Mouse (Mus musculus): Measurements from ENCODE around the gene Gdf1. TPM values are rescaled to one million over a fixed set of nuclear protein-coding genes. Genes with fewer than 3 reads are reported as not detected.

Gene Gdf1
- polyA plus RNA-seq, 1 experiment from 2014 or later = 0.18 TPM

Other genes starting within 250 kb of the Gdf1 start
- gene Hapln4, start 246.4 kb upstream of the Gdf1 start, polyA plus RNA-seq (2015; fragmentation: Nextera tagmentation; extraction: Ambion mirVana) = 0.04 TPM in 1 of 2 replicates, not detected in the other
- gene Ncan, start 208.9 kb upstream of the Gdf1 start, polyA plus RNA-seq (2015; fragmentation: Nextera tagmentation; extraction: Ambion mirVana) = 0.04 TPM in 1 of 2 replicates, not detected in the other
- 12.6 and 13.2 TPM in 2 replicates for gene Nr2c2ap, start 198.5 kb upstream of the Gdf1 start, polyA plus RNA-seq (2015; fragmentation: Nextera tagmentation; extraction: Ambion mirVana)
- gene Rfxank, start 190.7 kb upstream of the Gdf1 start, polyA plus RNA-seq (2015; fragmentation: Nextera tagmentation; extraction: Ambion mirVana) = 7.4 TPM in 2 replicates
- 21.4 and 23.4 TPM in 2 replicates for gene Borcs8, start 190.3 kb upstream of the Gdf1 start, polyA plus RNA-seq (2015; fragmentation: Nextera tagmentation; extraction: Ambion mirVana)
- not detected in 2 replicates for gene Mef2b, start 190.1 kb upstream of the Gdf1 start, polyA plus RNA-seq (2015; fragmentation: Nextera tagmentation; extraction: Ambion mirVana)
- gene Tmem161a, start 157.5 kb upstream of the Gdf1 start, polyA plus RNA-seq (2015; fragmentation: Nextera tagmentation; extraction: Ambion mirVana) = 26.8 and 28.4 TPM in 2 replicates
- gene Slc25a42, start 117.5 kb upstream of the Gdf1 start, polyA plus RNA-seq (2015; fragmentation: Nextera tagmentation; extraction: Ambion mirVana) = 8.4 and 12.0 TPM in 2 replicates
- 10.8 and 11.9 TPM in 2 replicates for gene Sugp2, start 95.6 kb upstream of the Gdf1 start, polyA plus RNA-seq (2015; fragmentation: Nextera tagmentation; extraction: Ambion mirVana)
- gene Armc6, start 95.4 kb upstream of the Gdf1 start, polyA plus RNA-seq (2015; fragmentation: Nextera tagmentation; extraction: Ambion mirVana) = 12.1 and 12.7 TPM in 2 replicates
- gene Homer3, start 47.0 kb upstream of the Gdf1 start, polyA plus RNA-seq (2015; fragmentation: Nextera tagmentation; extraction: Ambion mirVana) = 3.7 and 4.7 TPM in 2 replicates
- 19.8 and 21.1 TPM in 2 replicates for gene Ddx49, start 27.3 kb upstream of the Gdf1 start, polyA plus RNA-seq (2015; fragmentation: Nextera tagmentation; extraction: Ambion mirVana)
- 195 and 209 TPM in 2 replicates for gene Cope, start 27.3 kb upstream of the Gdf1 start, polyA plus RNA-seq (2015; fragmentation: Nextera tagmentation; extraction: Ambion mirVana)
- 0.05 and 0.24 TPM in 2 replicates for gene Cers1, start 14.0 kb upstream of the Gdf1 start, polyA plus RNA-seq (2015; fragmentation: Nextera tagmentation; extraction: Ambion mirVana)
- 5.5 and 5.6 TPM in 2 replicates for gene Upf1, start 23.5 kb downstream of the Gdf1 start, polyA plus RNA-seq (2015; fragmentation: Nextera tagmentation; extraction: Ambion mirVana)
- gene Comp, start 43.7 kb downstream of the Gdf1 start, polyA plus RNA-seq (2015; fragmentation: Nextera tagmentation; extraction: Ambion mirVana) = 1.3 and 1.6 TPM in 2 replicates
- 3.4 and 3.9 TPM in 2 replicates for gene Crtc1, start 109.8 kb downstream of the Gdf1 start, polyA plus RNA-seq (2015; fragmentation: Nextera tagmentation; extraction: Ambion mirVana)
- 5.6 and 7.1 TPM in 2 replicates for gene Klhl26, start 147.2 kb downstream of the Gdf1 start, polyA plus RNA-seq (2015; fragmentation: Nextera tagmentation; extraction: Ambion mirVana)
- not detected in 2 replicates for gene Tmem59l, start 157.5 kb downstream of the Gdf1 start, polyA plus RNA-seq (2015; fragmentation: Nextera tagmentation; extraction: Ambion mirVana)
- 0.83 and 1.3 TPM in 2 replicates for gene Crlf1, start 163.3 kb downstream of the Gdf1 start, polyA plus RNA-seq (2015; fragmentation: Nextera tagmentation; extraction: Ambion mirVana)
- 53.7 and 55.6 TPM in 2 replicates for gene Rex1bd, start 176.9 kb downstream of the Gdf1 start, polyA plus RNA-seq (2015; fragmentation: Nextera tagmentation; extraction: Ambion mirVana)
- gene Uba52, start 181.0 kb downstream of the Gdf1 start, polyA plus RNA-seq (2015; fragmentation: Nextera tagmentation; extraction: Ambion mirVana) = 490 and 558 TPM in 2 replicates
- 155 and 158 TPM in 2 replicates for gene Fkbp8, start 197.9 kb downstream of the Gdf1 start, polyA plus RNA-seq (2015; fragmentation: Nextera tagmentation; extraction: Ambion mirVana)
- 27.6 and 29.0 TPM in 2 replicates for gene Kxd1, start 198.1 kb downstream of the Gdf1 start, polyA plus RNA-seq (2015; fragmentation: Nextera tagmentation; extraction: Ambion mirVana)
- gene Ell, start 209.6 kb downstream of the Gdf1 start, polyA plus RNA-seq (2015; fragmentation: Nextera tagmentation; extraction: Ambion mirVana) = 12.9 and 16.8 TPM in 2 replicates

Measured in liver, embryonic 16.5 days (tissue).